Mouse (Mus musculus): ENCODE data around the gene Lrrc10. TPM values are rescaled to one million over a fixed set of nuclear protein-coding genes. Genes with fewer than 3 reads are reported as not detected.

Lrrc10 gene
- 0.43 TPM in 1 of 2 replicates, not detected in the other for polyA plus RNA-seq (2015; fragmentation: Nextera tagmentation; extraction: Ambion mirVana)

DNA sequence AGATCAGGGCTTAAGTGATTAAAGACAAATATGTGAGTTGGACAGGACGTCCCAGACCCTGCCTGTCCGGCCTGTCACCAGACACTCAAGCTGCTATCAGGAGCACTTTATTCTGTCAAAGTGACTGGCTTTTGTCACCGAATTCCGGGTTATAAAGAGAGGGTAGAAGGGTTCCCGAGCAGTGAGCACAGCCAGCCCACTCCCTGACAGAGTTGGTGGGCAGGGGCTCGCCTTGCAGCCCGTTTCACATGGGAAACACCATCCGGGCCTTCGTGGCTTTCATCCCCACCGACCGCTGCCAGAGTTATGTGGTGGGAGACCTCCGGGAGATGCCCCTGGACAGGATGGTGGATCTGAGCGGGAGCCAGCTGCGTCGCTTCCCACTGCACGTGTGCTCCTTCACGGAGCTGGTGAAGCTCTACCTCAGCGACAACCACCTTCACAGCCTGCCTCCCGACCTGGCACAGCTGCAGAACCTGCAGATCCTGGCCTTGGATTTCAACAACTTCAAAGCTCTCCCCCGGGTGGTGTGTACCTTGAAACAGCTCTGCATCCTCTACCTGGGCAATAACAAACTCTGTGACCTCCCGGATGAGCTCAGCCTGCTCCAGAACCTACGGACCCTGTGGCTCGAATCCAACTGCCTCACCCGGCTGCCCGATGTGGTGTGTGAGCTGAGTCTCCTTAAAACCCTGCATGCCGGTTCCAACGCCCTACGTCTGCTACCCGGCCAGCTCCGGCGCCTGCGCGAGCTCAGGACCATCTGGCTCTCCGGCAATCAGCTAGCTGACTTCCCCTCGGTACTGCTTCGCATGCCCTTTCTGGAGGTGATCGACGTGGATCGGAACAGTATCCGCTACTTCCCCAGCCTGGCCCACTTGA is at the start of gene Lrrc10:
Gene Lrrc10, plus strand, starts transcription at position 167 of the 882 bp plus-strand sequence.
- peaks cover 21% of the 10 kb centered on the region for H3K36me3 ChIP-seq

DNA sequence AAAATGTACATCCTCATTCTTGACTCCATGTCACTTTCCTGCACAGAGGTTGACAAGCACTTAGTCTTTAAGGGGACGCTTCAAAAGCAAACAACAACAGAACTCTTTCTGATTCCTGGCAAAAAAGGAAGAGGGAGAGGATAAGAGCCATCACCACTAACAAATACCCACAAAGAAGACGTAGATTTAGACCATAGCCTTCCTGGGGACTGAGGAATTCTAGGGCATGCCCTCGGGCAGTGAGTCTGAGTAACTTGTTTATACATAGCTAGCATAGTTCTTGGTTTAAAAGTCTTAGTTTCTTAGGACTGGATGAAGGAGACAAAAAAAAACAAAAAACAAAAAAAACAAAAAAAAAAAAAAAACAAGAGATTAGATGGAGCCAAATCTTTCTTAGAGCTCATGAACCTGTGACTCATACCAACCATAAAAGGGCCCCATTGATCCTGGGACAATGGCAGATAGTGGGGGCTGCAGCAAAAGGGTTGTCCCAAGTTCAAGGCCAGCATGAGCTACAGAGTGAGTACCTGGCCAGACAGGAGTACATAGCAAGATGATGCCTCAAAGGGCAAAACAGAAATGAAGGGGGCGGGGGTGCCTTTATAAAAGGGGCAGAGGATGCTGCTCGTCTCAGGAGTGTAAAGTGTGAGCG is 49.4 kb upstream of the Lrrc10 start:
- WGBS = 56% methylated on average over 6 of the region's 6 CpGs
- Histone ChIP-seq H3K27ac (no peak overlapping the region), H3K4me3 (no peak overlapping the region), H3K9me3 (no peaks in the 10 kb centered on the region), H3K27me3 (no peaks in the 10 kb centered on the region), H3K4me2 (no peak overlapping the region), H3K4me1 (0 out of 2 replicates have a peak, but pooled peaks cover 4% of the 10 kb centered on the region), H3K36me3 (no peaks in the 10 kb centered on the region), H3K9ac (no peak overlapping the region)
- no peak for ATAC-seq (ENCODE audit: insufficient number of reproducible peaks, insufficient read depth, low FRiP score, low TSS enrichment, low read depth)

More for the DNA sequence above, at the start of gene Lrrc10:
- Histone ChIP-seq H3K4me1 (peaks cover 17% of the 10 kb centered on the region), H3K9me3 (no peaks in the 10 kb centered on the region), H3K27ac (no peak within 1 kb of the TSS), H3K4me2 (peak within 1 kb of the TSS; percentile 48), H3K27me3 (no peaks in the 10 kb centered on the region), H3K4me3 (peak within 1 kb of the TSS; percentile 13; the same call in 1 of the 2 replicates), H3K9ac (0 out of 2 replicates have a peak within 1 kb of the TSS, but pooled peaks have one; percentile 11)
- WGBS = 44% methylated on average over 40 of the region's 40 CpGs
- no peak for ATAC-seq (ENCODE audit: insufficient number of reproducible peaks, insufficient read depth, low FRiP score, low TSS enrichment, low read depth)

DNA sequence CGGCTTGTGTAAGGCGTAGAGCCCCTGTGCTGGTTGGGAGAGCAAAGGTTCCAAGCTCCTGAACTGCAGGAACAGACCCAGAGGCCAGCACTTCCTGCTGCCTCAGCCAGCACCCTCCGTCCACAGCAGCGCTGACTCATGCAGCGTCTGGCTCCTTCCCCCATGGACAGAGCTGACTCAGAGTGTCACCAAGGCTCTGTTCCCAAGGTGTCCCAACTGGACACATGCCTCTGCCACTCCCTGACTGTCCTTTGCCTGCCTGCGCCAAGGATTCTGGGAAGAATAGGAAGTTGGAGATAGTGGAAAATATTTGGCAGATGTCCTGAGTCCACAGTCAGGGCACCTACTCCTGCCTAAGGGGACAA is 48.9 kb upstream of the Lrrc10 start:
- Histone ChIP-seq H3K9me3 (no peaks in the 10 kb centered on the region), H3K4me2 (no peak overlapping the region), H3K27ac (no peak overlapping the region), H3K36me3 (no peaks in the 10 kb centered on the region), H3K4me3 (no peak overlapping the region), H3K27me3 (no peaks in the 10 kb centered on the region), H3K4me1 (0 out of 2 replicates have a peak, but pooled peaks cover 4% of the 10 kb centered on the region), H3K9ac (no peak overlapping the region)
- ATAC-seq (ENCODE audit: insufficient number of reproducible peaks, insufficient read depth, low FRiP score, low TSS enrichment, low read depth) = no peak
- 70% methylated on average over 6 of the region's 6 CpGs for WGBS

DNA sequence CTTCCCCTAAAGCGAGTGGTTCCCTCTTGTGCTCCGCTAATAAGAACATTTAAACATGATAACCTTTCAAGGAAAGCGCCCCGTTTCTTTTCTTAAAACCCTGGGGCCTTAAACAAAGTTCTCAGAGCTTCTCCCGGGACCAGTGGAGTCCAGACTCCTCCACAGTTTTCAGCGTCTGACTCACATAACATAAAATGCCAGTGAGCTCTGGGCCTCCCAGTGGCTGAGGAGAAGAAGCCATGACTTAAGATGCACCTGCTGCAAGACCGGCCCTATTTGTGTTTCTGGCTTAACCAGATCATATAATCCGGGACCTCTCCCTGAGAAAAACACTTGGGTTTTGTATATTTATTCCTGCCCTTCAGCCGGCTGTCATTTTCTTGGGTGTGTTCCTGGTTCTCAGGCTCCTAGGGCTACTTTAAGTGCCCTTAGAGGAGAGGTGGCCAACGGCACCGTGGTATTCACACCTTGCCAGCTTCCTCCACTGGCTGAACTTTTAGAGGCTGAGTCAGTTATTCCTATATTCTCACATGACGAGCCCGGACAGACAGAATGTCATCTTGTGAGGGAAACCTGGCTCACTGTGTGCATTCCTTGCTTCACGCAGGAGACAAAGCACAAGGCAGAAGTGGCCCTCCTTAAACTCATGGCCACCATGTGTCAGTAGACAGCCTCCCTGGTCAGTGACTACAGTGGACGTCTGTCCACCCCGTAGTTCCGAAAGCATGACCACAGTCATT is 46.3 kb upstream of the Lrrc10 start:
- H3K36me3 ChIP-seq = no peaks in the 10 kb centered on the region
- no peak overlapping the region for H3K4me3 ChIP-seq
- H3K27me3 ChIP-seq = no peaks in the 10 kb centered on the region
- H3K4me1 ChIP-seq = 0 out of 2 replicates have a peak, but pooled peaks cover 4% of the 10 kb centered on the region
- ATAC-seq (ENCODE audit: insufficient number of reproducible peaks, insufficient read depth, low FRiP score, low TSS enrichment, low read depth) = no peak
- H3K27ac ChIP-seq = no peak overlapping the region
- H3K9ac ChIP-seq = no peak overlapping the region
- no peak overlapping the region for H3K4me2 ChIP-seq
- 74% methylated on average over 17 of the region's 17 CpGs for WGBS
- no peaks in the 10 kb centered on the region for H3K9me3 ChIP-seq

DNA sequence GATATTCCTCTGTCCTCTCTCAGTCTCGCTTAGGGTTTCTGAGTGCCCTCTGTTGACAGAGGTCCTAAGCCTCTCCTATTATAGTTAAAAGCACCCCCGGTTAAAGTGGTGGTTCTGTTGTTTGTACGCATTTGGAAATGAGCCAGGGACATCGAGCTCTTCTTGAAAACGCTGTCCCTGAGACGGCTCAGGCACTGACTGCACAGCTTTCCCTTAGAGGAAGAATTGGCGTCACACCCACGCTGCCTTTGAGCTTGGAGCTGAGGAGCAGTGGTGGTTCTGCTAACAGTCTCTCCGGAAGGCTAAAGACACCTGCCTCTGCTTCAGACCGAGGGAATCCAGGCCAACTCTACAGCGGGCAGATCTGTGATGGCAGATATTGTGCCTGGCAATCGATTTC is 44.2 kb upstream of the Lrrc10 start:
- no peak for ATAC-seq (ENCODE audit: insufficient number of reproducible peaks, insufficient read depth, low FRiP score, low TSS enrichment, low read depth)
- WGBS = 63% methylated on average over 12 of the region's 12 CpGs
- no peak overlapping the region for H3K27ac ChIP-seq

DNA sequence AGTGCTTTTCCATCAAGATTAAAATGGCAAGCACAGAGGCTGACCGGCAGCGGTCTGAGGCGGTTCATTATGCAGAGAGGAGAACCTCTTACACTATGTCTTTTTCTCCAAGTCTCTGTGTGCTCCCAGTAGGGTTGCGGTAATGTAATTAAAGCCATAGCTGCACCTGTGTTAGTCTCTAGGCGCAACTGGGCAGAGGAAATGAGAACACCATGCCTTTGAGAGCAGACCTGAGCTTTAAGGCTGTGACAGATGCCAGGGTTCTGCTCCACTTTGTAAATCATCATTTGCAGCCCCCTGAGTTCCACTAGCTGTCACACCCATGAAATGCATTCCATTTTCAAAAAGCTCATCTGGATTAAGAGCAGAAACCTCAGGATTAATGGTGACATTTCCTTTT is 40.4 kb upstream of the Lrrc10 start:
- no peak overlapping the region for H3K27ac ChIP-seq
- WGBS = 71% methylated on average over 5 of the region's 5 CpGs
- no peaks in the 10 kb centered on the region for H3K9me3 ChIP-seq
- H3K4me1 ChIP-seq = peaks cover 24% of the 10 kb centered on the region
- no peaks in the 10 kb centered on the region; the same call in 1 of the 2 replicates for H3K27me3 ChIP-seq
- H3K36me3 ChIP-seq = no peaks in the 10 kb centered on the region
- no peak overlapping the region for H3K4me2 ChIP-seq
- H3K4me3 ChIP-seq = no peak overlapping the region
- H3K9ac ChIP-seq = no peak overlapping the region
- no peak for ATAC-seq (ENCODE audit: insufficient number of reproducible peaks, insufficient read depth, low FRiP score, low TSS enrichment, low read depth)

More for the DNA sequence above, 44.2 kb upstream of the Lrrc10 start:
- no peak overlapping the region for H3K9ac ChIP-seq
- H3K4me1 ChIP-seq = peaks cover 23% of the 10 kb centered on the region
- no peaks in the 10 kb centered on the region for H3K9me3 ChIP-seq
- no peaks in the 10 kb centered on the region; the same call in 1 of the 2 replicates for H3K27me3 ChIP-seq
- H3K36me3 ChIP-seq = no peaks in the 10 kb centered on the region
- H3K4me2 ChIP-seq = no peak overlapping the region
- H3K4me3 ChIP-seq = no peak overlapping the region

DNA sequence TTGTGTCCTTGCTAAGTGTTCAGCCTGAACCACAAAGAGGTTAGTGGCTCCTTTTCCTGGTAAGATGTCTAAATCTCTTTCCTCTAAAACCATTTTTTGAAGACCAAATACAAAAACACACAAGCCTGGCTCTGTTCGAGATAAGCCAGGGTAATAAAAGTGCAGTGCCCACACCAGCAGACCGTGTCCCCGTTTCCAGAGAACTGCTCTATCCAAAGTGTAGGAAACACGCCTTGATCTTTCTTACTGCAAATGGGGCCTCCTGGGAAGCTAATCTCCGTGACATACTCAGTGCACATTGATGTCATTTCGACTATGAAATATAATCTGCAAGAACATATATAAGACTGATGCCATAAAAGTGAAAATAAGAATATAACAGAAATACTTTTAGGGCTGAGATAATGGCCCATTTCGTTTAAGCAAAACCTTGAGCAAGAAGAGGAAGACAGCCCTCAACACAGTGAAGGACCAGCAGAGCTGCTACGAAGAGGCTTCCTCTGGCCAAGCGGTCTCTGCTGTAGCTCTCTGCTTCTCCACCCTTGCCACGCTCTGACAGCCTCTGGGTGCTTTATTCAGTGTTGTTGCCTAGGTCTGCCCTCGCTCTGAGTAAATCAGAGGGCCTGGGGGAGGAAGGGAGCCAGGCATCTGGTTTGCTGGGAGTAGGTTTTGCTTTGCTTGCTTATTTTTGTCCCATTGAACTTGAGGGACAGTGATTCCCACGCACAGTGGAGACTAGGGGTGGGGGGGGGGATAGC is 39.3 kb upstream of the Lrrc10 start:
- no peak overlapping the region for H3K9ac ChIP-seq

DNA sequence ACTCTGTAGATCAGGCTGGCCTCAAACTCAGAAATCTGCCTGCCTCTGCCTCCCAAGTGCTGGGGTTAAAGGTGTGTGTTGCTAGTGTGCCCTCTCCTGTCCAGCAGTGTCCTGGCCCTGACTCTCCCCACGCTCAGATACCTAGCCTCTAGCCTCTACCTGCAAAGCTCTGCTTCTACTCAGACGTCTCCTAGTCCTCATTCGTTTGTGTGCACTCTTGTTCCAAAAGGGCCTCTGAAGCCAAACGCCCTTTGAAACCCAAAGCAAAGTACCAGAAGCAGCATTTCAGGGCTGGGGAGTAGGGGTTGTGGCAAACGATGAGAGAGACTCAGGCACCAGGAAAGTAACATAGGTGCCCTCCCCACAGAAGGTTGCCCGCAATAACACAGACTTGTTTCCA is 35.5 kb upstream of the Lrrc10 start:
- Histone ChIP-seq H3K4me3 (no peak overlapping the region), H3K4me1 (peaks cover 20% of the 10 kb centered on the region), H3K27ac (no peak overlapping the region), H3K9ac (no peak overlapping the region), H3K9me3 (no peaks in the 10 kb centered on the region), H3K36me3 (no peaks in the 10 kb centered on the region), H3K4me2 (no peak overlapping the region), H3K27me3 (no peaks in the 10 kb centered on the region; the same call in 1 of the 2 replicates)
- WGBS = 86% methylated on average over 6 of the region's 6 CpGs
- ATAC-seq (ENCODE audit: insufficient number of reproducible peaks, insufficient read depth, low FRiP score, low TSS enrichment, low read depth) = no peak

More for the DNA sequence above, 39.3 kb upstream of the Lrrc10 start:
- no peak for ATAC-seq (ENCODE audit: insufficient number of reproducible peaks, insufficient read depth, low FRiP score, low TSS enrichment, low read depth)
- Histone ChIP-seq H3K9me3 (no peaks in the 10 kb centered on the region), H3K4me1 (peaks cover 24% of the 10 kb centered on the region), H3K4me2 (no peak overlapping the region), H3K27ac (no peak overlapping the region), H3K4me3 (no peak overlapping the region), H3K27me3 (no peaks in the 10 kb centered on the region; the same call in 1 of the 2 replicates), H3K36me3 (no peaks in the 10 kb centered on the region)
- 59% methylated on average over 12 of the region's 12 CpGs for WGBS

DNA sequence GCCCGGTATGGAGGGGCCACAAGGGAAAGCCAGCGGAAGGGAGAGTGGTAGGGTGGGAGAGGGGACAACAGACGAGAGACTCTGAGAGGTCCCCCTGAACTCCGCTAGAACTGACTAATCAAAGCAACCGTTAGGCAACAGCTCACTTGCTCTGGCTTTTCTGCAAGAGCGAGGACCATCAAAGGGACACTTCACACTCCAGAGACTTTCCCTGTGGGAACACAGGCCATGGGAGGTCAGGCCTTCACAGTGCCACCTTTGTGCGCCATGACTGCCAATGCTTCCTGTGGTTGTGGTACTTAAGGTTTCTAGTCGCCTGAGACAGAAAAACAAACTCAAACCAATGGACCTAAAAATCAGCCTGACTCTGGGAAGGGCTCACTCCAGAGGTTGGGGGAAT is 34.1 kb upstream of the Lrrc10 start:
- H3K4me3 ChIP-seq = no peak overlapping the region
- peaks cover 7% of the 10 kb centered on the region for H3K4me1 ChIP-seq
- H3K27ac ChIP-seq = no peak overlapping the region
- no peak overlapping the region for H3K4me2 ChIP-seq
- H3K27me3 ChIP-seq = no peaks in the 10 kb centered on the region
- 50% methylated on average over 8 of the region's 8 CpGs for WGBS
- ATAC-seq (ENCODE audit: insufficient number of reproducible peaks, insufficient read depth, low FRiP score, low TSS enrichment, low read depth) = no peak
- H3K9me3 ChIP-seq = no peaks in the 10 kb centered on the region
- H3K36me3 ChIP-seq = no peaks in the 10 kb centered on the region
- no peak overlapping the region for H3K9ac ChIP-seq

DNA sequence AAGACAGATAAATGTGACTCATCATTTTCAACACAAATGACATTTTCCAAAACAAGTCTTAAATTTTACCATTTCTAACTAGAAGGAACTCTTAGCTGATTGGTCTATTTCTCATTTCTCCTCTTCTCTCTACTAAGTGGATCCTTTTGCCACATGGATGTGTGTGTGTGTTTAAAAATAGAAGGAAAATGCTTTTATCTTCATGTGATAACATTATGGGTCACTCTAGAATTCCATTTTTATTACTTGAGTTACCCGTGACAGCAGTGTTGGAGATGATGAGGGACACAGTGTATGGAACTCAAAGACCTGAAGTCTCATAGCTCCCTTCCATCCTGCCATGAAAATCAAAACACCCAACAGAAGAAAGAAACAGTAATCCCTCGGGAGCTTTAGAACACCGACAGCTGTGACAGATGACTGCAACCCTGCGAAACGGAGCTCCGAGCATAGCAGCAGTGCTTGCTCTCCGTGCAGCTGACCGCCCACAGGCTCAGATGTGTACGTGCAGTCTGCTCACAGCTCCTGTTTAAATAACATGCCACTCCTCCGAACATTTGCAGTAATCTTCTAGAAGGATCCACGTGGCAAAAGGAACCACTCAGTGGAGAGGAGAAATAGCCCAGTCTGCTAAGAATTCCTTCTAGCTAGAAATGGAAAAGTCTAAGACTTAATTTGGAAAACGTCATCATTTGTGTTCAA is 31.3 kb upstream of the Lrrc10 start:
- Histone ChIP-seq H3K27ac (no peak overlapping the region), H3K4me3 (no peak overlapping the region), H3K9ac (no peak overlapping the region), H3K4me1 (peaks cover 10% of the 10 kb centered on the region; the same call in 1 of the 2 replicates), H3K27me3 (no peaks in the 10 kb centered on the region), H3K4me2 (peak overlapping the region; percentile 26; the same call in 1 of the 2 replicates), H3K9me3 (no peaks in the 10 kb centered on the region), H3K36me3 (no peaks in the 10 kb centered on the region)
- WGBS = 27% methylated on average over 12 of the region's 12 CpGs
- ATAC-seq (ENCODE audit: insufficient number of reproducible peaks, insufficient read depth, low FRiP score, low TSS enrichment, low read depth) = no peak
